Mouse (Mus musculus): ENCODE data around the gene Pi4k2a.

Gene Pi4k2a

DNA sequence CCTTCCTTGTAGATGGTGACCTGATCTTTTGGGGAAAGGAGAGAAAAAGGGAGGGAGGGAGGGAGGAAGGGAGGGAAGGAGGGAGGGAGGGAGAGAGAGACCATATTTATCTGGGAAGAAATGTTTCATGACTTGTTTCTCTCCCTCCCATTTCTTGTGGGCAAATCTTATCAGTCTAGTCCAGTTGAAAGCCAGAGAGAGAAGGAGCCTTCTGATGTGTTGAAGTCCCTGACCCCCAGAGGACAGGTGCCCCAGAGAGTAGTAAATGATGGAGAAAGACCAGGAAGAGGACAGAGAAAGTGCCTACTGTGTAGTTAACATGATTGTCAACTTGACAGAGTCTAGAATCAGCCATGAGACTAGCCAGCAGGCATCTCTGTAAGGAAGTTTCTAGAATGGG is 44.8 kb downstream of the Pi4k2a start:
- no peak for DNase-seq (ENCODE audit: low spot score in 2 of 2)

DNA sequence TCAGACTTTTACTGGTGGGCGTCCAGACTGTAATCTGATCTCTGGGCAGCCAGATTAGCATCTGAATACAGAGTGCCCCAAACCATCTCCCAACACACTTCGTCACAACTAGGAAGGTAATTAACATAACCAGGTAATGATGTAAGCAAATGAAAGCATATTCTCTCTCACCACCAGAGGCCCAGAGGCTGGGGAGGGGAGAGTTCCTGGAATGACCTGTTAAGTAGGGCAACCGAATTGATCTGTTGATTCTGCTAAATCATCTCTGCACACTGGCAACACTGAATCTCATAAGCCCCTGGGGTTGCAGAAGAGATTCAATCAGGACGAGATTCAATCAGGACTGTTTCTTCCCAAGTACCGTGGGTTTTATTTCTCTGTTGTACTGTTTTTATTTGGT is 45.9 kb downstream of the Pi4k2a start:
- no peak for DNase-seq (ENCODE audit: low spot score in 2 of 2)

DNA sequence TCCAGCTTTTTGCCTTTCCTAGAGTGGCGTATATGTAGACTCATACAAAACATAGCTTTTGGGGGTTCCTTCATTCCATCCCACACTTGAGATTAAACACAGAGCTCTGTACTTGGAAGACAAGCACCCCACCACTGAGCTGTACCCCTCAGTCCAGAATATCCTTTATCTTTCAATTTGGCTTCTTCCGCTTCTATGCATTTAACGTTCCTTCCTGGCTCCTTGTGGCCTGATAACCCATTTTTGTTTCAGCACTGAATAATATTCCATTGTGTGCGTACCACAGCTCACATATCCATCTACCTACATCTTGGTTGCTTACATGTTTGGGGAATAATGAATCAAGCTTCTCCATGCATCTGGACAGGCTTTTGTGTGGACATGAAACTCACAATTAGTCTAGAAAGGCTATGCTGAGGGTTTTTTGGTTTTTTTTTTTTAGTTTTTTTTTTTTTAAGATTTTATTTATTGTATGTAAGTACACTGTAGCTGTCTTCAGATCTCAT is 47.0 kb downstream of the Pi4k2a start:
- no peak for DNase-seq (ENCODE audit: low spot score in 2 of 2)

- DNase-seq (ENCODE audit: low spot score in 2 of 2) = no peak
Observed at GRCm38 (mm10) chr19:42138517-42139285, 48.4 kb downstream of the Pi4k2a start.

GRCm38 (mm10) chr19:42139724-42140517 is 49.7 kb downstream of the Pi4k2a start:
- no peak for DNase-seq (ENCODE audit: low spot score in 2 of 2)

DNA sequence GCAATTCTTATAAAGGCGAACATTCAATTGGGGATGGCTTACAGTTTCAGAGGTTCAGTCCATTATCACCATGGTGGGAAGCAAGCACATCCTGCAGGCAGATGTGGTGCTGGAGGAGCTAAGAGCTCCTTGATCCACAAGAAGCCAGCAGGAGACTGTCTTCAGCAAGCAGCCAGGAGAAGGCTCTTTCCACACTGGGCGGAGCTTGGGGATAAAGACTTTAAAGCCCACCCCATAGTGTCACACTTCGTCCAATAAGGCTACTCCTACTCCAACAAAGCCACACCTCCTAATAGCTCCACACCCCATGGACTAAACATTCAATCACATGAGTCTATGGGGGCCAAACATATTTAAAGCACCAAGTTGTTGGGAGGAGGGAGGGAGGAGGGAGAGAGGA is 51.7 kb downstream of the Pi4k2a start:
- DNase-seq (ENCODE audit: low spot score in 2 of 2) = no peak

DNA sequence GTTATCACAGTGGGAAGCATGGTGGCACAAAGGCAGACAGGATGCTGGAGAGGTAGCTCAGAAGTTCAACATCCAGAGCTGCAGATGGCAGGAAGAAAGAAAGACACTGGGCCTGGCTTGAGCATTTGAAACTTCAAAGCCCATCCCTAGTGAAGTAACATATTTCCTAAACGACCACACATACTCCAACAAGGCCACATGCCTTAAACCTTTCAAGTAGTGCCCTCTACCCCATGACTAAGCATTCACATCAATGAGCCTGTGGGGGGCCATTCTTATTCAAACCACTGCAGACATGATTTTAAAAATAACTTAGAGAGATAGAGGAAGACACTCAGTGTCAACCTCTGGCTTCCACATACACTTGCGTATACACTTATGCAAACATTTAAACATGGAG is 52.5 kb downstream of the Pi4k2a start:
- DNase-seq (ENCODE audit: low spot score in 2 of 2) = no peak

GRCm38 (mm10) chr19:42144067-42144466 is 53.8 kb downstream of the Pi4k2a start:
- DNase-seq (ENCODE audit: low spot score in 2 of 2) = no peak

GRCm38 (mm10) chr19:42144541-42145167 is 54.4 kb downstream of the Pi4k2a start:
- peak in 1 of 2 experiments; percentile 62 for DNase-seq (ENCODE audit: low spot score in 2 of 2)

- no peak for DNase-seq (ENCODE audit: low spot score in 2 of 2)
Observed at GRCm38 (mm10) chr19:42145210-42145609, 54.9 kb downstream of the Pi4k2a start.

DNA sequence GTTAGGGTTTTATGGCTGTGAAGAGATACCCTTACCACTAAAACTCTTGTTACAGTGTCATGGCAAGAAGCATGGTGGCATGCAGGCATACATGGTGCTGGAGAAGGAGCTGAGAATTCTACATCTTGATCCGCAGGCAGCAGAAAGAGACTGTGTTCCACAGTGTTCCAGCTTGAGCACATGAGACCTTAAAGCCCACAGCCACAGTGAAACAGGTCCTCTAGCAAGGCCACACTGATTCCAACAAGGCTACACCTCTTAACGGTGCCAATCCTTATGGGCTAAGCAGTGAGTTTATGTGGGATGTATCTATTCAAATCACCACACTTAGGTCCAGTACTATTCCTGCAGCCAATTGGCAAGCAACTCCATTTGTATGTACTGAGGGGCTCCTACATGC is 55.5 kb downstream of the Pi4k2a start:
- no peak for DNase-seq (ENCODE audit: low spot score in 2 of 2)

- DNase-seq (ENCODE audit: low spot score in 2 of 2) = no peak
Observed at GRCm38 (mm10) chr19:42146276-42147010, 56.2 kb downstream of the Pi4k2a start.

DNA sequence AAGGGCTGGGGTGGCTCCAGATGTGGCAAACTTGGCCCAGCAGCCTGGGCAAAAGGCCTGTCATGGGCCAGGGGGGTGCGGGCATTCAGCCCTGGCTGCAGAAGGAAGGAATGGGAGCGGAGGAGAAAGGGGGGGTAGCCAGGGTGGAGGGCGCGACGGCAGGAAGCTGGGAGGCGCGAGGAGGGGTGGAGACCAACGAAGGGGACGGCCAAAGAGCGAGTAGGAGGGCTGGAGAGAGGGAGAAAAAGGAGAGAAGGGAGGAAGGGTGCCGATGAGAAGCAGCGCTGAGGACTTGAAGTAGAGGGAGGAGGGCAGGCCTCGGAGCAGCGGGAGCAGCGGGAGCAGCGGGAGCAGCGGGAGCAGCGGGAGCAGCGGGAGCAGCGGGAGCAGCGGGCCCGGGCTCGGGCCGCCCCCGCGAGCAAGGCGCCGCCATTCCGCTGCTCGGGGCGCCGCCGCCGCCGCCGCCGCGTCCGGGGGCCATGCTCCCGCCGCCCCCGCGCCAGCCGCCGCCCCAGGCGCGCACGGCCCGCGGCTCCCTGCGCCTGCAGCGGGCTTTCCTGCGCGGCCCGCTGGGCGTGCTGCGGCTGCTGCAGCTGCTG is 57.0 kb downstream of the Pi4k2a start, which contains the start of gene Marveld1:
Marveld1 (plus strand) TSS at position 231 of the 599 bp plus-strand sequence.
- DNase-seq (ENCODE audit: low spot score in 2 of 2) = peak; percentile 67 to 85

- peak; percentile 64 to 65 for DNase-seq (ENCODE audit: low spot score in 2 of 2)
Observed at GRCm38 (mm10) chr19:42147769-42148568, 57.7 kb downstream of the Pi4k2a start.

DNA sequence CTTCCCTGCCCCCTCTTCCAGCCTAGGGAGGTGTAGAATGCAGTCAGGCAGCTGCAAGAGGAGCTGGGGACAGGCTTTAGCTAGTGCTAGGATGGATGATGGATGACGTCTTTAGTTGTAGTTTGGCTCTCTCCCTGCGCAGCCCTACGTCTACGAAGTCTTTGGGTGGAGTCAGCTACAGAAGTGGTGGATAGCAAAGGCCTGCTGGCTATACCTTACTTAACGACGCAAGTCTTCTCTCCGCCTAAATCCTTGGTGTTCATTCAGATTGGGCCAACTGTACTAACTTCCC is 58.2 kb downstream of the Pi4k2a start:
- no peak for DNase-seq (ENCODE audit: low spot score in 2 of 2)

GRCm38 (mm10) chr19:42151990-42152389 is 61.7 kb downstream of the Pi4k2a start:
- peak; percentile 82 for DNase-seq (ENCODE audit: low spot score in 2 of 2)

DNA sequence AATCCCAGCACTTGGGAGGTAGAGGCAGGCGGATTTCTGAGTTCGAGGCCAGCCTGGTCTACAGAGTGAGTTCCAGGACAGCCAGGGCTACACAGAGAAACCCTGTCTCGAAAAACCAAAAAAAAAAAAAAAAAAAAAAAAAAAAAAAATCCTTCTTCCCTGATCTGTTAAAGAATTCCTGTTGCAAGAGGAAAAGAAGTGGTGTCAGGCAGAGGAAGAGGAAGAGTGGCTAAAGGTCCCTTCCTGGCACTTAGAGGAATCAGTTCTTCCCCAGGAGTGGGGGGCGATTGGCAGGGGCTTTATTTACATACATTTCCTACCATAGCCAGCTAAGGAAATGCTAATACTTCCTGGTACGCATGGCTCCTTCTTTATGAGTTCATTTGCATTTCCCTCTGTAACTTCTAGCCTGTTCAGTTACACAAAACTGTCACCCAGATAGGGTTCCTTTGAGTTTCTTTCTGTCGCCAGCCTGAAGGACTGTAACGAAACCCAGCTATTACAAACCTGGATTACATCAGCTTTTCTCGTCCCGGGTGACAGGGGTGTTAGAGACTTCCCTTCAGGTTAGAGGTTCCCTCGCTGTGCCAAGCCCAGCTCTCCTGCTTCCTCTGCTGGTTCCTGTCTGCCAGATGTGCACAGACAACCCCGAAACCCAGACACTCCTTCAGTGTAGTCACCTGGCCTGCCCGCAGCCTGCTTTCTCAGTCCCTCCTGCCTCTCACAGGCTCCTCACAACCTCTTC is 67.4 kb downstream of the Pi4k2a start:
- DNase-seq (ENCODE audit: low spot score in 2 of 2) = no peak

DNA sequence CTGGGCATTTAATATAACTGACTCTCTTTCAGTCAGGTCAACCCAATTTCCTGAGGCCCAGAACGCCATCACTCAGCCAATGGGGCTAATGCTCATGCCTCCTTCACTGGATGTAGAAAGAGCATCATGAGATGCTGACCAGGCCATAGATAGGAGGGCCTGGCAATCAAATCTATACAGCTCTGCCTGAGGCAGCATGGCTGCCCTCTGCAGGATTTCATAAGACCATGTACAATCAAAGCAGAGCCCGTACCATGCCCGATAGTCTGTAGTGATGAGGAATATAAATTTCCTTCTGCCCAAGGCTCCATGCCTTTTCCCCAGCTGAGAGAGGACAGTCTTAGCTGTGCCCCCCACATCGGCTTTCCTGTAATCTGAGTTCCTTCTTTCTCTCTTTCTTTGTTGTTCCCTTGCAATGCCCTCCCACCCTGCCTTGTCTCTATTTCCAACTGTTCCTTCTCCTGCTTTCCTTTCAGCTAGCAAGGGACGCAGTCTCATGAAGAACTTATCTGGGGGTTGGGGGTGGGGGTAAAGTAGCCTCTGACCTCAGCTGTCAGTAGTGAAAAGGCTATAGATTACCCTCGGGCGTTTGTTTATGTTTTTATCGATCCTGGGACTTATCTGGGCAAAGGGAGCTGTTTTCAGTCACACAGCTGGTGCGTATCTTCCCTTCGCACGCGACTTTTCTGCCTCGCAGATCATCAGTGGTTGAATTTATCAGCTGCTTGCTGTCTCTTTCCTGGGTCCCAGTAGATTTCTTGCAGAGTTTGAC is 68.2 kb downstream of the Pi4k2a start:
- DNase-seq (ENCODE audit: low spot score in 2 of 2) = no peak

DNA sequence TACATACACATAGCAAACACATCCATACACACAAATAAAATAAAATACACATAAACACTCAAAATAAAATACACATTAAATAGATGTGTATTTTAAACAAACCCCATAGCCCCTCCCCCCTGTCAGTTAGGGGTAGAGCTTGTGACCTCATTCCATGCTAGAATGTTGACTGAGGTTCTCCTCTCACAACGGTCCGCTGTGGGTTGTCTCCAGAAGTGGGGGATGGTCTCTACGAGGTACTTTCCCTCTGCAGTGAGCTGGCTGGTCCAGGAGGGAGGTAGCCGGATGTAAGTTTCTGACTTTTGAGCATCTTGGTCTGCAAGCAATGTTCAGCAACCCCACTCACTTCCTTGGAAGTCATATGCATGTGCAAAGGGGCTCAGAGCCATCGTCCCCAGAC is 73.5 kb downstream of the Pi4k2a start, which contains the start of gene Zfyve27:
Zfyve27 (plus strand) TSS at position 188 of the 400 bp plus-strand sequence.
- DNase-seq (ENCODE audit: low spot score in 2 of 2) = no peak

Data from urinary bladder, adult 18-20 months (tissue).